Mouse (Mus musculus) adrenal gland, postnatal 4 days (tissue): ENCODE data around the gene Cnnm2. TPM values are rescaled to one million over a fixed set of nuclear protein-coding genes. Genes with fewer than 3 reads are reported as not detected.

ENCODE experiments used
- DNase-seq, 2 experiments: peaks; one replicate each; pipeline ENCODE4 v3.0.0; 2021 to 2022; ENCODE audit warnings: low spot score in 2 of 2, mixed read lengths in 2 of 2
- total RNA-seq, 2 experiments: library from RNA; stranded (reverse); gene quantifications; 2 replicates each; pipeline ENCODE4 v1.2.3; 2021

The Cnnm2 gene
- total RNA-seq, 2 experiments from 2014 or later, result 13.9 to 15.0 TPM

DNA sequence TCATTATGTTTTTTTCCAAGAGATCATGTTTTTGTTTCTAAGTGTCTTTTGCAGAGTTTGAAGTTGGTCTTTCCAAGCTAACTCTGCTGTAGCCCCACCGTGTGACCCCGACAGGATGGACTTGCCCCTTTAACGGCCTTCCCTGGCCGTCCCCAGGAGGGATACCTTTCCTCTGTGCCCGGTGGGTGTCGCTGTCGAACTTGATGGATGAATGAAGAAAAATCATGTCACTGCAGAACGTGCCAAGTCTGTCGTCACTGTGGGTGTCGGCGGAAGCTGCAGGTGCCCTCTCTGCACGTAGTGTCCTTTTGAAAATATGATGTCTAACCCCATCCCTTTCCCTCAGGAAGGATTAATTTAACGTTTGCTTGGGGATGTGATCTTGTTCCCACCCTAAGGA lies 117.0 kb downstream of the Cnnm2 start:
- peak in 1 of 2 experiments; percentile 52 for DNase-seq

DNA sequence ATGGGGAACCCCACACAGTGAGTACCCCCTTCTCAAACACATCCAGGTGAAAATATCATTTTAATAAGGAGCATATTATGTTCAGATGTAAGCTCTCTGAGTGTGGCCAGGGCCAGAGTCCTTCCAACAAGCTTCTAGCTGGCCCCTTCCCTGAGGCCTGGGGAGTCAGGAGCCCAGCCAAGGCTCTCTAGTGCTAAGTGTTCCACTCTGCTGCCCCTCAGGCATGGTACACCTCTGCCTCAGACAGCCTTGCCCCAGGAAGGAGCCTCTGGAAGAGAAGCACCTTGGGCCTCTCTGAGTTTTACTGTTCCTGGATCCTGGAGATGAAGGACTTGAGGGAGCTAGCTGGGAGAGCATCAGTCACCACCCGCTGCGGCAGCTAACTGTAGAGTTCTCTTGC lies 118.5 kb downstream of the Cnnm2 start:
- no peak for DNase-seq

DNA sequence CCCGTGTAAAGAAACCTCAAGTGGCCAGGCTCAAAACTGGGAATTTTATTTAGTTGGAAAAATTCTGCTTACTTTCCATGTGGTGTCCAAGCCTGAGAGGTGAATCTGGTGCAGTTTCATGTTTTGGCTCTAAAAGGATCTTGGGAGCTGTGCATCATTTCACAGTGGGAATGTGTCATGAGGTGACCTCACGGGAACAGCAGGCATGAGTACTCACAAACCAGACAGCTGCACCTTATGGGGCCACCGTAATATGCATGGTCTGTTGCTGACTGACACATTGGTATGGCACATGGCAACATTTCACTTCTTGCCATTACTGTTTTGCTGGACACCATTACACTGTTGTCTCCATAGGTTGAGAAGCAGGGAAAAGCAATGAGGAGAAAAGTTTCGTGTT lies 124.0 kb downstream of the Cnnm2 start:
- no peak for DNase-seq

DNA sequence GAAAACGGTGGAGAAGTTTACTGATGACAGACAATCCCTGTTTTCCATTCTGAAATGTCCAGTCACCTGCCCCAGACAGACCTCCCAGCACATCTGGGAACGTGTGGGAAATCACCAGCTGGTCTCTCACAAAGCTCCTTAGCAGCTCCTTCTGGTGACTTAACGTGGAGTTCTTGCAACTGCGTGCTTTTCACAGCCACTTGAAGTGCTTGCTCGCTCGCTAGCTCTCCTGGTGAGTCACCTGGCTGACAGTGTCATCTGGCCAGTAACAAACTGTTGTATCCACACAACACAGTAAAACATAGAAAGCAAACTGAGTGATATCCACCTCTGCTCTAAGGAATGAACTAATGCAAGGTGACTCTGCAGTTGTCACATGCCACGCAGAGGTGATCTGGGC lies 125.4 kb downstream of the Cnnm2 start:
- DNase-seq, result no peak

DNA sequence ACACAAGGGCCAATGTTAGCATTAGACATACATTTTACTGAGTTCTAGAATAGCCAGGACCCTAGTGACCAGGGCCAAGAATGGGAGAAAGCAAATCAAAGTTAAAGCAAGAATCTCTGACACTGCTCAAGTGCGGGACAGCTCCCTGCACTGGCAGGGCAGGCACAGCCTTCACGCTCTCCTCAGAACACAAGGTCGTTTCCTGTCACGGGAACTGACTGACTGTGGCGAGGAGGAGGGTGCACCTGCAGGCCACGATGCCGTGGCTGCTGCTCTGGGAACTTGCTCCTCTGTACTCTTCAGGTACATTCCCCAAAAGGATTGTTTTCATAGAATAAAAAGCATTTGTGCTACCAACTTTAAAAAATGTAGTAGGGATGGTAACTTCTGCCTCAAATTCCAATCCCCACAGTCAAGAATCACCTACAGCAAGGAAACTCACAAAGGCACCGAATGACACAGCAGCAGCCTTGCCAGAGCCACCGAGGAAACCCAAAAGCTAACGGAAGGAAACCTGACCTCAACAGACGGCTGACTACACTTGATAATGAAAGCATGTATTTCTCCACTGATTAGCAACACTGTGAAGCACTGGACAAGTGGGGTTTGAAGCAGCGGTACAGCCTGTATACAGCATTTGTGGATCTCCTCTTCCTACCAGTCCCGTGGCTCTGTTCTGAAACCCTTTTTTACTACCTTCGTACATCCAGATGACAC lies 126.6 kb downstream of the Cnnm2 start:
- DNase-seq, result no peak

DNA sequence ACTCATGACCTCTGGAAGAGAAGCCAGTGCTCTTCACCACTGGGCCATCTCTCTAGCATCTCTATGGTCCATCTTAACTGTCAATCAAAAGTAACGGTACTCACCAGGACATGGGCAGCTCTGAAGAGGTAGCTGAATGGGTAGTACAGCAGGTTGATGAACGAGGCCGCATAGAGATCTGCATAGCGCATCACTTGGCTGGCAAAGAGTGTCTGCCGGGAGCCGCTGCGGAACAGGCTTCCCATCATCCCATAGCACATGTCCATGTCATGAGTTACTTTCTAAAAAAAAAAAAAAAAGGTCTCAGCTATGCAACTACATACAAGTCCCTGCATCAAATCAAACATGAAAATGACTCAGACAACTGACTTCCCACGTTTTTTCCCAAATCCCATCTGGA lies 128.3 kb downstream of the Cnnm2 start:
- no peak for DNase-seq

DNA sequence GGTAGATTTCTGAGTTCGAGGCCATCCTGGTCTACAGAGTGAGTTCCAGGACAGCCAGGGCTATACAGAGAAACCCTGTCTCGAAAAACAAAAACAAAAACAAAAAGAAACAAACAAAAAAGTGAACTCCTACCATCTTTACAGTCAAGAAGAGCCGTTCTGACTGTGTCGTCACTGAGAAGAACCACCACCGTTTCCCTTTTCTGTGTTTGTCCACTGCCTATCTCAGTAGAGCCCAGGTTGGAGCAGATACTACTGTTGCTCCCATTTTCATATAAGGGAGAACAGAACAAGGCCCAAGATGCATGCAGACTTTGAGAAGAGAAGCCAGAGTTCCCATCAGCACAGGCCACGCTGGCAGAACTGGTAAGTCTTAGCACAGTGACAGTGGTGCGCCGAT lies 129.3 kb downstream of the Cnnm2 start:
- no peak for DNase-seq

DNA sequence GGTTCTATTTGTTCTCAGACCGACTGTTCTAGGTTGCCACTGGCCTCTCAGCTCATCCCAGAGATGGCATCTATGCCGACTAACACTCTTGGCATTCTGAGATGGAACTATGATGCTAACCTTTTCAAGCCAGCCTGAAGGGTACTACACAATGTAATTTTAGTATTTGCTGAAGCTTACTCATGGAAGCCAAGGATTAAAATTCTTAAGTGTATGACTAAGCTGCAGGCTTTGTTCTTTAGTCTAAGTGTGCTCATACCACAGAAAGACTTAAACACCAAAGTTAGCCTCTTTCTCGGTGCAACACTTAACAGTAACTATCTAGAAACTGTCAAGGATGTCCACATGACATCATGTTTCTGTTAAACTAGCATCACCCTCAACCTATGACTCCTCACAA lies 131.5 kb downstream of the Cnnm2 start:
- no peak for DNase-seq

DNA sequence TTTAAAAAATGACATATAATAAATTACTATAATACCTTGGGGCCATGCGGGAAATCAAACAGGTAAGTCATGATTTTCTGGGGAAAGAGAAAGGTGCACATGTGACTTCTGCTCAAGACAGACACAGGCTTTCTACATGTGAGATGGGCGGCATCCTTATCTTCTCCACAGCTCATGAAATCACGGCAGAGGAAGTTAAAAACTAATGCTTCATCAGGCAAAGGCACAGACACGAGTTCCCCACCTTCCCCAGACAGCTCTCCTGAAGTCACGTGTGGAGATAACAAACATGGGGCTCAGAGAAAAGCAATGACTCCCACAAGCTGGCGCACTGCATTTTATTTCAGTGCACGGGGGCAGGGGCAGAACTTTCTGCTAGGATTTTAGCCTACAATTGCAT lies 132.1 kb downstream of the Cnnm2 start:
- DNase-seq, result no peak

DNA sequence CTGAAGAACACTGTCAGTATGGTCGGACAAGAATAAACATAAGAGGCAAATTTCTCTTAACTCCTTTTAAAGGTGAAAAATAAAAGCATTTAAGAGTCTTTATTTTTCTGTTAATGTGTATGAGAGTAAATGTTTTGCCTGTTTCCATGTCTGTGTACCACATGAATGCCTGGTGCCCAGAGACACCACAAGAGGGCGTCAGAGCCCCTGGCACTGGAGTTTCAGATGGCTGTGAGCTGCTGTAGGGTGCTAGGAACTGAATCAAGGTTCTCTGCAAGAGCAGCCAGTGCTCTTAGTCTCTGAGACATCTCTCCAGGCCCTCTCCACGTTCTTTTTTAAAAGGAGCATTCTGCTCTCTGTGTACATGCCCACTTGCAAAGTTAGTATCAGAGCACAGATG lies 135.7 kb downstream of the Cnnm2 start:
- no peak for DNase-seq

DNA sequence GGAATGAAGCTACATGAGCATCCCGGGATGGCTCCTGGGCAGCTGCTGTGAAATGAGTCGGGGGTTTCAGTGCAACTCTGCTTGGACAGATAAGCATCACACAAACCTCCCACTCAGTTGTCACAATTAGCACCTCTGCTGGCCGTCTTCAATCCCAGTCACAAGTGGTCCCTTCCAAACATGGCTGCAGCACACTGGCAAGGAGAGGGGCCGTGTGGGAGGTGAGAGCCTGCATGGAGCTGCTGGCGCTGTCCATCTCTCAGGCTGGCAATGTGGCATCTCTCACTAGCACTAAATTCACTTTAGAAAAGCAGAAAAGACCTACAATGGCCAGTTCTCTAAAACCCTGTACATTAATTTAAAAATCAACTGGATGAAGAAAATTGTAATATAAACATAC lies 136.8 kb downstream of the Cnnm2 start:
- DNase-seq, result no peak

DNA sequence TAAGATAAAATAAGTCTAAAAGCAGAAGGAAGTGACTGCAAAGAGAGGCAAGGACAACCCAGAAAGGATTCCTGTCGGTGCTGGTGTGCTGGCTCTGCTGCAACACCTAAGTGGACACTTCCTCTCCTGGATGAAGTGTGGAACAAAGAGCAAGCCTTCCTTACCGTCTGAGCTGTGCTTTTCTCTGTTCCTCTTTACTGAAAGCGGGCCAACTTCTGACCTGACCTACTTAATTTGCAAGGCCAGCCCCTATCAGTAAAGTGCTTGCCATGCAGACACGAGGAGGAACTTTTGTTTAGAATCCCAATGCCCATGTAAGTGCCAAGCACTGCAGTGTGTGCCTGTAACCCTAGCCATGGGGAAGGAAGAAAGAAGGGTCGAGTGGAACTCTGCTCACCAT lies 137.9 kb downstream of the Cnnm2 start:
- DNase-seq, result no peak

DNA sequence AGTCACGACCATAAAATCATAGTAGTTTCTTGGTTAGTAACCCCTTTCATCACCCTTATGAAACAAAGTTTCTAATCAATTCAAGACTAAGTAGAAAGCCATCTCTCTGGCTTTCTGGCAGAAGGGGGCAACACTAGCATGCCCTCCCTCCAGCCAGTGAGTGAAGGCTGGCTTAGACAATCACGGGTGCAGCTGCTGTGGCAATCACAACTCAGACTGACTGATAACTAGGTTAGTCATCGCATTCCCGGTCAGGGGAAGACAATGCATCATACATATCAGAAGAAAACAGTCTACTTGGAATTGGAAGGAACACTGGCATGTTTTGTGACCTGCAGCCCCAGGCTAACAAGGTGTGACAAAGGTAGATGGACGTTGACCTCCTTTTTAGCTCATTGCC lies 138.5 kb downstream of the Cnnm2 start:
- no peak for DNase-seq

DNA sequence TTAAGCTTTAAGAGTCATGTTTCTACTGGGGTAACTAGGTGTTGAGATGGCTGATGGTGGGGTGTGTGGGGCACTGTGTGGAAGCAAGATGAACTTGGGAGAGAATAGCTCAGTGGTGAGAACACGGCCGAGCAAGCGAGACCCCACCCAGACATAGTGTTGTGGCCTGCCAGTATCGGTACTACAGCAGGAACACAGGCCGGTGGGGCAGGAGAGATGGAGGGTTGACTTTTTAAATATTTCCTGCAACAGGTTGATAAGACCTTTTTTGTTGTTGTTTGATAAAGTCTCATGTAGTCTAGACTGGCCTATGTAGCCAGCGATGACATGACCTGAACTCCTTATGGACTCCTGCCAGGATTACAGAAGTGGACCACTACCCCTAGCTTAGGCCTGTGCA lies 139.4 kb downstream of the Cnnm2 start:
- no peak for DNase-seq

DNA sequence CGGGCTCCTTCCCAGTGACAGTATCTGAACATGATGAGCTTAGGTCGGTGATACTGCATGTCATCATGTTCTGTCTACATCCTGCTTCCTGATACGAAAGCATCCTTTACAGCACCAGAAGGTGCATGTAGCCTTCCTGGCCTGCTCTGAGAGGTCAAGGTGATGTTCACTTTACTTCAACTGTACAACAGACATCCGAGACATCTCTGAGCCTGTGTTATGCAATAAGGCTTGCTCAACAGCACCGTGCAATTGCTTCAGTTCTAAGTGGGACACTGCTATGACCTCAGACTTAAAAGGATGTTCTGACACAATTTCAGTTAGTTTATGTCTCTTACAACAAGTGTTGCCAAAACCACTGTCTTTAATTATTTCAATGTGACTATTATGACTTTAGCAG lies 139.9 kb downstream of the Cnnm2 start:
- DNase-seq, result no peak

DNA sequence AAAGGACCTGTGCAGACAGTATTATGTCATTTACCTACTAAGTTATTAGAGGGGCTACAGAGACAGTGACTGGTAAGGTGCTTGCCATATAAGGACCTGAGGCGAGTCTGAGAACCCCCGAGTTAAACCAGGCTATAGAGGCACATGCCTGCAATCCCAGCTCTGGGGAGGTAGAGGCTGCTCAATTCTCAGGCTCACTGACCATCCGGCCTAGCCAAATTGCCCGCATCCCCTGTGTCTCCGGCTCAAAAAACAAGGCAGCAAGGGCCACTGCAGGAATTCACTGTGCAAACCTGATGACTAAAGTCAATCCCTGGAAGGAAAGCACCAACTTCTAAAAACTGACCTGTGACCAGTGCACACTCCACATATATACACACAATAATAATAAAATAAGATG lies 142.0 kb downstream of the Cnnm2 start:
- no peak for DNase-seq

DNA sequence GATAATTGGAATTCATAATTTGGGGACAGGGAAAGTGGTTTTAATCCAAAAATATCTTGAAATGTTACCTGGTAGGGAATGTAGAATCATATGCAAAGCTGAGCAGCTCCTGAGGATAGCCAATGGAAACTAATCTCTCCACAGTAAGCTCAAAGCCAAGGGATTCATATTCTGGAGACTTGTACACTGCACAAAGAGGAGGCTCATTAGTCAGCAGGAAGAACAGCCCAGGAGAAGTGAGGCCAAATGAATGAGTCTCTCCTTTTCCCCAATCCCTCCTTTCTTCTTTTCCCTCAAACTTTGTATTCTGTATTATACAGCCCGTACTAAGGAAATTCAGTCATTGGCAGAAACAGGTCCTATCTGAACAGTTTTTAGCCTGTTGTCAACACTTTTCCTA lies 143.5 kb downstream of the Cnnm2 start:
- no peak for DNase-seq

DNA sequence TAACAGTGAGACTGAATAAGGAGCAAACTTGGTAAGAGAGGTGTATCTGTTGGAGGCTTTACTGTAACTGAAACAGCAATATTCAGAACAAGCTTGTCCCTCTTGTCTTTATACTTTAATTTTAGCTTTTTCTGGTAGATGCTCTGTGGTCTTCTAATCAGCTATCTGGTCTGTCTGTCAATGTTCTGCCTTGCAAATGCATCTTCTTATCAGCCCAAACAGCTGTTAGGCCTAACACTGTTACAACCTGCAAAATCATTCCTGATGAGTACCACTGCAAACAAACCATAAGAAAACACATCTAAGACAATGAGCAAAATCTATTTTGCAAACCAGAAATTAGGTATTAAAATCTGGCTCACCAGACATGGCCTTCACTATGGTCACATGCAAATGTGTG lies 144.0 kb downstream of the Cnnm2 start:
- DNase-seq, result no peak

DNA sequence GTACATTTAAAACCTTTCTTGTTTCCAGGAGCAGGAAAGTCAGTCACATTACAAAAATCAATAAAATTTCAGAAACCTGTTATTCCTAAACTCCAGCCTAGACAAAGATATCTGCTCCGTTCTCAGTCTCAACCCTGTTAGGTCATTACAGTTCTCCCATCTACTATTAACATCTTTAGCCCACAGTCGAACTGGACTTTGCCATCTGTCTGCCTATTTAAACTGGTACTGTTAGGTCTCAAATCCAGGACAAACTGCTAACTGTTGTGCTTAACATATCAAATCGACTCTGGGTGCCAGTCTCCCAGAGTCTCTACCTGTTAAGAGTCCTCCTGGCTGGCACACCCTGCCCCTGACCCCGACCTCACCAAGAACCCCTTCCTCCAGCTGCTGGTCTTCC lies 144.6 kb downstream of the Cnnm2 start:
- DNase-seq, result no peak

DNA sequence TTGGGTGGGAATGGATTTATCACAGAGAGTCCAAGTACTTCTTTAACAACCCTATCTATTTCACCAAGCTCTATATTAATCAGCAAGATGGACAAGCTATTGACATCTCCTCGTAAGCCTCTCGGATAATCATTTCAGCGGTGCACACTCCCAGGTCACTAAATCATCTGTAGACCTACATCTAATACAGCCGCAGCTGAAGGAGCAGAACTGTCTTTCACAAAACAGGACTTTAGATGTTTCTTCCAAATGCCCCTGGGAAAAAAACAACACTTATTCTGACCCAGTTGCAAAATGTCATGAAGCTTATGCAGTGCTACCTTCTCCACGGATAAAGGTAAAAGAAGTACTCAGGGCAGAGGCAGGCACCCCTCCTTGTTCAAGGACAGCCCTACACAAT lies 146.8 kb downstream of the Cnnm2 start:
- no peak for DNase-seq

DNA sequence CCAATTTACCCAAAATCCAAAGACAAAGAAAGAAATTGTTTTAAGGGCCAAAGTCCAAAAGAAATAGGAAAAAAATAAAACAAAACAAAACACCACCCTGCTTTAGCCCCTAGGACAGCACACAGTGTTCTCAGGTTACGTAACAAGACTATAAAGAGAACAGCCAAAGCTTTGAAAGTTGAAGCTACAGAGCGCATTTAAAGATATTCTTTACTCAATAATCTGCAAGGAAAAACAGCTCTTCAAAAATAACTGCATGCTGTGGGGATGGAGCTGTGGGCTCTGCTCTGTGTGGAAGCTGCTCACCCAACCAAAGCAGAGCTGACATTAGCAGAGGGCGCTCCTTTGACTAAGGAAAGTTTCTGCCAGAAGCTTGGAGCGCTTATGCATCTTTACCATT lies 147.6 kb downstream of the Cnnm2 start:
- no peak for DNase-seq

DNA sequence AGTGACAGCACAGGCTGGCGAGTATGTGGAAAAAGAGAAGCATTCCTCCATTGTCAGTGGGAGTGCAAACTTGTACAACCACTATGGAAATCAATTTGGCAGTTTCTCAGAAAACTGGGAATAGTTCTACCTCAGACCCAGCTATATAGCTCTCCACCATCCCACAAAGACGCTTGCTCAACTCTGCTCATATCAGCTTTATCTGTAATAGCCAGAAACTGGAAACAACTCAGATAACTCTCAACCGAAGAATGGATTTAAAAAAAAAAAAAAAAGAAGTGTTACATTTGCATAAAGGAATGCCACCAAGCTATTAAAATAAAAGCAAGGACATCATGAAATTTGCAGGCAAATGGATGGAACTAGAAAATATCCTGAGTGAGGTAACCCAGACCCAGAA lies 150.1 kb downstream of the Cnnm2 start:
- DNase-seq, result no peak

DNA sequence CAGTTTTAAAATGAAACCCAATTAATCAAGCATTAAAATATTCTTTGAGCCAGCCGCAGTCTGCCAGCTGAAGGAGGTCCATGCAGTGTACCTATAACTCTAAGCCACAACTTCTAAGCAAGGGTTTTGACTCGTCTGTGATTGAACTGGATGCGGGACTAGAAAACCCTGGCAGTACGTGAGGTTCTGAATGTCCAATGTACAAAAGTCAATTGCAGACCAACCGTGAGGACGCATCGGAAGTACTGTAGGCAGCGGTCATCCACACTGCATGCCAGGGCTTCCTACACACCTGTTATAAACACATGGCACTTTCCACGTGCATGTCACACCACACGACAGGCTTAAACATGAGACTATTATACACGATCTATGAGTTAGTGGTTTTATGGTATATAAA lies 152.2 kb downstream of the Cnnm2 start:
- DNase-seq, result no peak
